Mouse (Mus musculus) heart, postnatal 0 days (tissue): Measurements from ENCODE around the gene Acrbp.

ENCODE experiments used
- CTCF ChIP-seq: IDR thresholded peaks from 2 replicates; pipeline ENCODE4 v1.5.1; 2016; ENCODE audit warnings: antibody characterized with exemption, control low read depth, low read depth
- EP300 ChIP-seq: IDR thresholded peaks from 2 replicates; pipeline ENCODE4 v1.6.1; 2016; ENCODE audit warnings: antibody characterized with exemption, low read depth

DNA sequence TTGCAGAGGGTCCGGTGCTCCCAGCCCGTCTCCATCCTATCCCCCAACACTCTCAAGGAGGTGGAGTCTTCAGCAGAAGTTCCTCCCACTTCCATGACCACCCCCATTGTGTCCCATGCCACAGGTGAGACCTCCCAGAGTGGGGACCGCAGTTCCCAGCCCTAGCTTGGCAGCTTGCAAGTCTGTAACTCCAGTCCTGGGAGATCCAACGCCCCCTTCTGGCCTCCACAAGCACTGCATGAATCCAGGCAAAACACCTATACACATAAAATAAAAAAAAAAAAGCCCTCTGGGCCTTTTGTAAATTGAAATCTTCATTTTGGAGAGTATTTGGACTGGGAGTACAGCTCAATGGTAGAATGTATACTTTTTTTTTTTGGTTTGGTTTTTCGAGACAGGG, 1.7 kb downstream of the Acrbp start:
- TF ChIP-seq CTCF = peak; percentile 22
- no peak for TF ChIP-seq EP300
